Mouse (Mus musculus): ENCODE measurements around the gene Sspn. TPM values are rescaled to one million over a fixed set of nuclear protein-coding genes. Genes with fewer than 3 reads are reported as not detected.
A peak's percentile ranks its signal among the peaks of the same experiment; 100 is the strongest.

The Sspn gene
- polyA plus RNA-seq, 1 experiment from 2014 or later = 1.8 TPM

GRCm38 (mm10) chr6:145992526-145992925, 61.1 kb downstream of the Sspn start:
- no peak for DNase-seq (ENCODE audit: low spot score)
- no peak overlapping the region for H3K27ac ChIP-seq
- H3K4me3 ChIP-seq = no peak overlapping the region
- no peaks in the 10 kb centered on the region for H3K9me3 ChIP-seq
- WGBS = 71% methylated on average over 11 of the region's 11 CpGs
- H3K36me3 ChIP-seq = no peaks in the 10 kb centered on the region
- no peaks in the 10 kb centered on the region for H3K27me3 ChIP-seq (ENCODE audit: insufficient read depth, poor library complexity, severe bottlenecking)
- H3K4me1 ChIP-seq (replicated peaks) = peaks cover 6% of the 10 kb centered on the region; the same call in 1 of the 2 replicates

DNA sequence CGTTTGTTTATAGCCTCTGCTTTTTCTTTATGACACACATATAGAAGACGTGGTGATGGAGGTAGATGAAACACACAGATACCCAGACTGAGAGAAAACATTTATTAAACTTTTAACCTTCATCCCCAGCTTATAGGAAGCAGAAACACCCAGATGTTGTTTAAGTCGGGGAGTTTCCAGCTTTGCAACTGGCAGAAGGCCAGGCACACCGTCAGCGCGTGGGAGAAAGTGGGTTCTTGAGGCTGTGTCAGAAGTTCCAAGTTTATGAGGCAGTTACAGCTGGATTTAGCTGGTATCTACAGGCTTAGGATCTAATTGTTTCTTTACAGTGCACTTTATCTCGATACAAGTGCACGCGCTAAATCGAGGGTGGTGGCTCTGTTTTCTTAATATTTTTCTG, 61.5 kb downstream of the Sspn start:
- Histone ChIP-seq H3K9me3 (no peaks in the 10 kb centered on the region), H3K4me3 (no peak overlapping the region), H3K27me3 (ENCODE audit: insufficient read depth, poor library complexity, severe bottlenecking) (no peaks in the 10 kb centered on the region), H3K27ac (no peak overlapping the region), H3K36me3 (no peaks in the 10 kb centered on the region), H3K4me1 (replicated peaks) (peaks cover 7% of the 10 kb centered on the region; the same call in 1 of the 2 replicates)
- 94% methylated on average over 10 of the region's 10 CpGs for WGBS
- DNase-seq (ENCODE audit: low spot score) = no peak

- WGBS = 44% methylated on average over 13 of the region's 13 CpGs
- H3K27ac ChIP-seq = no peak overlapping the region; the same call in 1 of the 2 replicates
Measured at GRCm38 (mm10) chr6:145998314-145999007, 67.0 kb downstream of the Sspn start.

DNA sequence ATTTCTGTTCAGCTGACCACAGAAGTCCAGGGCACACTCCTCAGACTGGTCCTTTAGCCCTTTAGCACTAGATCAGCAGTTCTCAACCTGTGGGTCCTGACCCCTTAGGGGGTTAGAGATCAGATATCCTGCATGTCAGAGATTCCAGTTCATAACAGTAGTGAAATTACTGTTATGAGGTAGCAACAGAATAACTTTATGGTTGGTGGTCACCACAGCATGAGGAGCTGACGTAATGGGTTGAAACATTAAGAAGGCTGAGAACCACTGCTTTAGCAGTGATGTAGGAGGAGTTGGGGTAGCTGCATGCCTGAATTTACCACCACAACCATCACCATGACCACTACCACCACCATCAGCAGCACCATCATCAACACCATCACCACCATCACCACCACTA, 69.3 kb downstream of the Sspn start:
- H3K27ac ChIP-seq = no peak overlapping the region
- no peaks in the 10 kb centered on the region for H3K9me3 ChIP-seq
- H3K4me3 ChIP-seq = no peak overlapping the region
- 96% methylated on average over 1 of the region's 1 CpGs for WGBS
- no peaks in the 10 kb centered on the region for H3K27me3 ChIP-seq (ENCODE audit: insufficient read depth, poor library complexity, severe bottlenecking)
- H3K36me3 ChIP-seq = no peaks in the 10 kb centered on the region
- DNase-seq (ENCODE audit: low spot score) = no peak
- peaks cover 11% of the 10 kb centered on the region; the same call in 1 of the 2 replicates for H3K4me1 ChIP-seq (replicated peaks)

More at GRCm38 (mm10) chr6:145998314-145999007, 67.0 kb downstream of the Sspn start:
- peak; percentile 12 for DNase-seq (ENCODE audit: low spot score)
- Histone ChIP-seq H3K9me3 (no peaks in the 10 kb centered on the region), H3K27me3 (ENCODE audit: insufficient read depth, poor library complexity, severe bottlenecking) (no peaks in the 10 kb centered on the region), H3K36me3 (no peaks in the 10 kb centered on the region), H3K4me1 (replicated peaks) (peaks cover 11% of the 10 kb centered on the region; the same call in 1 of the 2 replicates), H3K4me3 (no peak overlapping the region)

- Histone ChIP-seq H3K36me3 (no peaks in the 10 kb centered on the region), H3K4me3 (no peak overlapping the region), H3K27ac (no peak overlapping the region), H3K9me3 (no peaks in the 10 kb centered on the region), H3K27me3 (ENCODE audit: insufficient read depth, poor library complexity, severe bottlenecking) (no peaks in the 10 kb centered on the region), H3K4me1 (replicated peaks) (peaks cover 18% of the 10 kb centered on the region; the same call in 1 of the 2 replicates)
- DNase-seq (ENCODE audit: low spot score) = no peak
- 89% methylated on average over 22 of the region's 22 CpGs for WGBS
Measured at GRCm38 (mm10) chr6:146001396-146002191, 70.2 kb downstream of the Sspn start.

DNA sequence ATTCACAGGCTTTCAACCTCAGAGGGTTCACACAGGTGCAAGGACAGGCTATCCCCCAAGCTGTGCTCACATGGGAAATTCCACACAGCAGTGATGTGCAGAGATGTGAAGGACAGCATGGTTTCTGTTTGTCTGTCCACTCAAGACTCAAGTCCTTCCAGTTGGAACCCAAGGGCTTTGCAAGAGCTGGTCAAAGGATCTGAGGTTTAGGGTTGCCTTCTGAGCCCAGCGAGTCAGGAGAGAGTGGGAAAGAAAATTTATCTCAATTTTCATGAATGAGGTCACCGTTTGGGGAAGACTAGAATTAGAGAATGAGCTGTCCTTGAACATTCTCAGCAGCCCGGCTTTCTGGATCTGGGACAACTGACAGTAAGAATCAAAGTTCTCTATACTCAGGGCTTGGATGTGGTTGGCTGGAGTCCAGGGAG, 72.7 kb downstream of the Sspn start:
- H3K9me3 ChIP-seq = no peaks in the 10 kb centered on the region
- 83% methylated on average over 3 of the region's 3 CpGs for WGBS
- peaks cover 21% of the 10 kb centered on the region for H3K4me1 ChIP-seq (replicated peaks)
- no peaks in the 10 kb centered on the region for H3K36me3 ChIP-seq
- DNase-seq (ENCODE audit: low spot score) = no peak
- no peak overlapping the region for H3K4me3 ChIP-seq
- no peaks in the 10 kb centered on the region for H3K27me3 ChIP-seq (ENCODE audit: insufficient read depth, poor library complexity, severe bottlenecking)
- H3K27ac ChIP-seq = no peak overlapping the region

DNA sequence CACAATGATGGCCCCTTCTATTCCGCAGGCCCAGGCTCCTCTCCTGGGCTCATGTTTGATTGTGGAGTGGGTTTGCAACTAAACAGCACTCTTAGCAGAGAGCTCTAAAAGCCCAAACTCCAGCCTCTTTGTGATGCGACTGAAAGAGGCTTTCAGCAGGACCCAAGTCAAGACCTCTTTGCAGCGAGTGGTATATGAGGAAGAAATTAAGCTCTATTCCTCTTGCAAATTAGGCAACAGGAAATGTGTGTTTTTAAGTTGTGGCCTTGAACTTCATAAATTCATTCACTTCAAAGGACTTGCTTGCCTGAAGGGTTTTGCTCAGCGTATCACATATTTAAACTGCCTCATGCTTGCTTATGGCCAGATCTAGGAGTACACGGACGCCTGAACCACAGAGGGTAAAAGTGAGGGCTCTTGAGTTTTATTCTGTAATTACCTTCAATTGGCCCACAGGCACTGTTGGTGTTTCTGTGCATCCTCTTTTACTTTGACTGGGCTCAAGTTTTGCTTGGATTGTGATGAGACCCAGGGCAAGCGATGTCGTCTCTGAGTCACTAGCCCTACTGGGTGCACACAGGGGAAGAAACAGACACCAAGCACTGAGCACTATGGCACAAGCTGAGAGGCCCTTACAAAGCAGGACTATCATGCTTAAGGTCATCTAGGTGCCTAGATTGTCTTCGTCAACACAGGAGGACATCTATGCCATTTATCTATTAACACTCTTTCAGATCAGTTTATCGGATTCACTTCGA, 73.9 kb downstream of the Sspn start:
- H3K36me3 ChIP-seq = no peaks in the 10 kb centered on the region
- no peak overlapping the region for H3K4me3 ChIP-seq
- no peak overlapping the region for H3K27ac ChIP-seq
- no peak for DNase-seq (ENCODE audit: low spot score)
- H3K9me3 ChIP-seq = no peaks in the 10 kb centered on the region
- WGBS = 89% methylated on average over 11 of the region's 11 CpGs
- H3K4me1 ChIP-seq (replicated peaks) = peaks cover 32% of the 10 kb centered on the region
- H3K27me3 ChIP-seq (ENCODE audit: insufficient read depth, poor library complexity, severe bottlenecking) = no peaks in the 10 kb centered on the region

DNA sequence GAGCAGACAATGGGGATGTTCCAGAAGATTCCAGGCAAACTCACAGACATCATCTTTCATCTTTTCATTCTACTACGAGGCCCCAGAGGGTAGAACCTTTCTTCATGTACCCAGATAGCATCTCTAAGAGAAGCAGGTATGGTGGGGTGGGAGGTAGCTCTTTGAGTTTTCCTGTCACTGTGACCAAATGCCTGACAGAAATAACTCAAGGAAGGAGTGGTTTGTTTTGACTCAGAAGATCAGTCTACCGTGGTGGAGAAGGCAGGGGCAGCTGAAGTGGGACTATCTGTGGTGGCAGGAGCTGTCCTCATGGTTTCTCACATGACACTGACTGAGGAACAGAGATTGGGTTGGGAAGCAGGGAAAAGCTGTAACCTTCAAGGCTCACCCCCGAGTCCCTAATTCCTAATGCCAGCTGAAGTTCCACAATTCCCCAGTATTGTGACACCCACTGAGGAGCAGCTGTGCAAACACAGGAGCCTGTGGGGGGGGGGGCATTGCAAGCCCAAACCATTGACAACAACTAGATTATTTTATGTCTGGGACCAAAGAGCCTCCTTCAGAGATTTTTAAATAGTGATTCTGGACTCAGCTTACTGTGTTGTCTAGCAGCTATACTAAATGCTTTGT, 74.6 kb downstream of the Sspn start:
- H3K4me3 ChIP-seq = no peak overlapping the region
- WGBS = 65% methylated on average over 3 of the region's 3 CpGs
- peaks cover 36% of the 10 kb centered on the region for H3K4me1 ChIP-seq (replicated peaks)
- no peak for DNase-seq (ENCODE audit: low spot score)
- H3K36me3 ChIP-seq = no peaks in the 10 kb centered on the region
- H3K9me3 ChIP-seq = no peaks in the 10 kb centered on the region
- no peaks in the 10 kb centered on the region for H3K27me3 ChIP-seq (ENCODE audit: insufficient read depth, poor library complexity, severe bottlenecking)
- no peak overlapping the region for H3K27ac ChIP-seq

DNA sequence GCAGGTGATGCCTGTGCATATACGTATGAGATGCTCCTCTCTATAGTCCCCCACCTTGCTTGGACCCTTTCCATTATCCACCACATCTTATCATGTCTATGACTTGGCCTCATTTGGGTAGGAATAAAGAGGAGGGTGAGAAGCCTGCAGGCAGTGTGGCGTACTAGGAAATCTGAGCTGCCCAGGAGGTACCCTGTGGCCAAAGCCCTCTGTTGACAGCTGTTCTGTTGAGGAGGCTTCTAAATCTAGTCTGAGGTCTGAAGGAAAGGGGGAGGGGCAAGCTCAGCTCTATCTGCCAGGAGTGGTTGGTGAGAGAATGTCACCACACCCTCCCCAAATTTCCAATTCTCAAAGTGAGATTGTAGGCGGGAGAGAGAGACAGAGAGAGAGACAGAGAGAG, 75.3 kb downstream of the Sspn start:
- Histone ChIP-seq H3K4me3 (no peak overlapping the region), H3K27ac (peak overlapping the region; percentile 66; the same call in 1 of the 2 replicates), H3K9me3 (no peaks in the 10 kb centered on the region), H3K36me3 (no peaks in the 10 kb centered on the region), H3K4me1 (replicated peaks) (peaks cover 36% of the 10 kb centered on the region), H3K27me3 (ENCODE audit: insufficient read depth, poor library complexity, severe bottlenecking) (no peaks in the 10 kb centered on the region)
- DNase-seq (ENCODE audit: low spot score) = no peak
- 62% methylated on average over 3 of the region's 3 CpGs for WGBS

DNA sequence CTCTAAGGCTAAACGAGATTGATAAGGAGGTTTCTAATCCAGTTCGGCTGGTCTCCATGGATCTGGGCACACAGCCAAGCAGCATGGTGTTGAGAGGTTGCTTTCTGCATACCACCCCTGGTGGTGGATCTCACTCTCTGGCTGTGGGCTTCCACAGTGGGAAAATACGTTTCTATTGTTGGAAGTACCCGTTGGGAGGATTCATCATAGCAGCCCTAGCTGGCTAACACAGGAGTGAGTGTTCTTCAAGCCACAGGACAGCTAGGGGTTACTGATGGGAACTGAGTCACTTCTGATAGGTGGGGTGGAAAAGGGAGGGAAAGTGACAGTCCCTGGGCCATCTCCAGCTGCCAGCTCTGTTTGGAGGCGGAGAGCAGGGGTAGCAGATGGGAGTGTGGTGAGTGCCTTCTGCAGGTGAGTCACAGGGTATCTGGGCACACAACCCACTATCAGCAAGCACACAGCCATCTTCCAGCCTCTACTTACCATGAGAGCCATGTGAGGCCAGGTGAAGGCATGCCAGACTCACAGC, 77.1 kb downstream of the Sspn start:
- H3K27me3 ChIP-seq (ENCODE audit: insufficient read depth, poor library complexity, severe bottlenecking) = no peaks in the 10 kb centered on the region
- H3K27ac ChIP-seq = no peak overlapping the region; the same call in 1 of the 2 replicates
- peaks cover 39% of the 10 kb centered on the region for H3K4me1 ChIP-seq (replicated peaks)
- DNase-seq (ENCODE audit: low spot score) = no peak
- WGBS = 69% methylated on average over 5 of the region's 5 CpGs
- no peaks in the 10 kb centered on the region for H3K36me3 ChIP-seq
- H3K9me3 ChIP-seq = no peaks in the 10 kb centered on the region
- H3K4me3 ChIP-seq = no peak overlapping the region

DNA sequence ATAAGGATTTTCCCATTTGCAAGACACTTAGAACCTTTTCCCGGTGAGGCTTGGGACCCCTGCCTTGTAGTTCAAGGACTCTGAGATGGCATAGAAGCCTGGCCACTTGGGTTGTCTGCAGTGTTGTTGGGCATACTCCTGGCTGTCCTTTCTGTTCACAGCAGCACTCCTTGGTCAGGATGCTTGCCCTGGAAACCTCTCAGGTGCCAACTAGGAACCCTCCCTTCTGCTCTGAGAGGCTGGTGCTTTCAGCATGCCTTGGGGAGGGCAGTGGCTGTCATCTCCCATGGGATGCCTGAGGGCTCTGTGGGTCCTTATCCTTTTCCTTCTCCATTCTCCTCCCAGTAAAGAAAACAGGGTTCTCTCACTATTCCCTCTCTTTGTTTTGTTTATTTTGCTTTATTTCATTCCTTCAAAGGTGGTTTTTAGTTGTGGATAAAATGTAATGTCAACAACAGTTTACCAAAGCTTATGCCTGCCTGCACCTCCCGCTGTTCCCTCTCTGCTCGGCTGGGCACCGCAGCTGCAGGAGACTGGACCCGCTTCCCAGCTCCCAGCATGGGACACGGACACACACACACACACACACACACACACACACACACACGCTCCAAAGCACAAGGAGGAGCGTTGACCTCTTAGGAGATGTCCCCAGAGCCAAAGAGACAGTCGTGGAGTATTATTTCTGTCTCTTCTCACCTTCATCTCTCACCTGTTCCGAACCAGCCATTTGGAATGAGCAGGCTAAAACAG, 77.9 kb downstream of the Sspn start:
- Histone ChIP-seq H3K4me3 (no peak overlapping the region), H3K27ac (peak overlapping the region; percentile 70; the same call in 1 of the 2 replicates), H3K27me3 (ENCODE audit: insufficient read depth, poor library complexity, severe bottlenecking) (no peaks in the 10 kb centered on the region), H3K9me3 (no peaks in the 10 kb centered on the region), H3K36me3 (no peaks in the 10 kb centered on the region), H3K4me1 (replicated peaks) (peaks cover 39% of the 10 kb centered on the region)
- DNase-seq (ENCODE audit: low spot score) = no peak
- 53% methylated on average over 10 of the region's 10 CpGs for WGBS

All from hindbrain, embryonic 10.5 days (tissue).